Mouse (Mus musculus) midbrain, postnatal 0 days (tissue): ENCODE results near the gene Hspg2. TPM values are rescaled to one million over a fixed set of nuclear protein-coding genes. Genes with fewer than 3 reads are reported as not detected.

Experiments used
- ATAC-seq: fragments of 200-750 bp; cut with Nextera tagmentation; 2 replicates; pipeline ENCODE4 v1.8.0; 2017; ENCODE audit warnings: moderate number of reproducible peaks, mild to moderate bottlenecking, moderate TSS enrichment, moderate library complexity; ENCODE audit not compliant: low FRiP score
- DNase-seq: peaks from one replicate; pipeline ENCODE4 v3.0.0-alpha.2; 2015; ENCODE audit warnings: low spot score
- H3K27ac ChIP-seq: fragments of 300-500 bp; sonication (generic); 2 replicates; pipeline ENCODE4 v1.5.1; 2014; ENCODE audit warnings: low read depth, mild to moderate bottlenecking, low read length, mixed read lengths
- H3K27me3 ChIP-seq: fragments of 300-500 bp; sonication (generic); 2 replicates; pipeline ENCODE4 v1.6.1; 2014; ENCODE audit warnings: low read length, control low read depth, mixed read lengths; ENCODE audit not compliant: insufficient read depth
- H3K36me3 ChIP-seq: fragments of 300-500 bp; sonication (generic); 2 replicates; pipeline ENCODE4 v1.6.1; 2014; ENCODE audit warnings: low read length, control low read depth, mixed read lengths; ENCODE audit not compliant: insufficient read depth
- H3K4me1 ChIP-seq: fragments of 300-500 bp; sonication (generic); 2 replicates; pipeline ENCODE4 v1.6.1; 2014; ENCODE audit warnings: mild to moderate bottlenecking, control low read depth, antibody characterized with exemption, low read length, mixed read lengths; ENCODE audit not compliant: insufficient read depth
- H3K4me2 ChIP-seq: fragments of 300-500 bp; sonication (generic); 2 replicates; pipeline ENCODE4 v1.6.1; 2014; ENCODE audit warnings: low read depth, mild to moderate bottlenecking, low read length, mixed read lengths; ENCODE audit not compliant: poor library complexity, severe bottlenecking
- H3K4me3 ChIP-seq: fragments of 300-500 bp; sonication (generic); 2 replicates; pipeline ENCODE4 v1.5.1; 2014; ENCODE audit warnings: low read depth, mild to moderate bottlenecking, low read length, moderate library complexity
- H3K9ac ChIP-seq: fragments of 300-500 bp; sonication (generic); replicated peaks from 2 replicates; pipeline ENCODE4 v1.6.1; 2014; ENCODE audit warnings: mild to moderate bottlenecking, low read length, moderate library complexity, mixed read lengths; ENCODE audit not compliant: poor library complexity, severe bottlenecking
- H3K9me3 ChIP-seq: fragments of 300-500 bp; sonication (generic); 2 replicates; pipeline ENCODE4 v1.6.1; 2016; ENCODE audit warnings: low read length, control low read depth
- CTCF ChIP-seq: IDR thresholded peaks from 2 replicates; pipeline ENCODE4 v1.5.1; 2016; ENCODE audit warnings: antibody characterized with exemption, mild to moderate bottlenecking
- WGBS: fragments of 180-500 bp; shearing (Covaris S2); extraction: QIAGEN DNeasy Blood & Tissue Kit; methylation state at CpG from one replicate; pipeline ENCODE4 v1.1.7; 2014; 5-methylcytosine and 5-hydroxymethylcytosine counted together
- microRNA-seq: library from miRNA; unstranded; fragments of <30 nt; microRNA quantifications from one replicate; pipeline ENCODE4, GENCODE M21; 2016; ENCODE audit warnings: borderline number of aligned reads
- polyA plus RNA-seq: library from polyadenylated mRNA; unstranded; fragments of >200 nt; fragmentation: Nextera tagmentation; extraction: Ambion mirVana; gene quantifications from 2 replicates; pipeline ENCODE4 v1.2.1, GENCODE M21; 2015
- total RNA-seq: library from RNA; depleted of rRNA; stranded (reverse); fragments of >200 nt; gene quantifications from 2 replicates; pipeline ENCODE4 v1.2.3, GENCODE M21; 2014; rRNA removed

Gene Hspg2
- total and polyA plus RNA-seq, 2 experiments from 2014 or later = 2.2 to 30.5 TPM

GRCm38 (mm10) chr4:137598577-137598976, 130.0 kb downstream of the Hspg2 start:
- no peak for TF ChIP-seq CTCF
- no peak for DNase-seq
- Histone ChIP-seq H3K36me3 (no peaks in the 10 kb centered on the region), H3K9ac (no peak overlapping the region), H3K27ac (no peak overlapping the region), H3K9me3 (no peaks in the 10 kb centered on the region), H3K4me2 (no peak overlapping the region), H3K4me3 (no peak overlapping the region), H3K27me3 (no peaks in the 10 kb centered on the region), H3K4me1 (peaks cover 8% of the 10 kb centered on the region; the same call in 1 of the 2 replicates)
- 69% methylated on average over 5 of the region's 5 CpGs for WGBS
- ATAC-seq = no peak

DNA sequence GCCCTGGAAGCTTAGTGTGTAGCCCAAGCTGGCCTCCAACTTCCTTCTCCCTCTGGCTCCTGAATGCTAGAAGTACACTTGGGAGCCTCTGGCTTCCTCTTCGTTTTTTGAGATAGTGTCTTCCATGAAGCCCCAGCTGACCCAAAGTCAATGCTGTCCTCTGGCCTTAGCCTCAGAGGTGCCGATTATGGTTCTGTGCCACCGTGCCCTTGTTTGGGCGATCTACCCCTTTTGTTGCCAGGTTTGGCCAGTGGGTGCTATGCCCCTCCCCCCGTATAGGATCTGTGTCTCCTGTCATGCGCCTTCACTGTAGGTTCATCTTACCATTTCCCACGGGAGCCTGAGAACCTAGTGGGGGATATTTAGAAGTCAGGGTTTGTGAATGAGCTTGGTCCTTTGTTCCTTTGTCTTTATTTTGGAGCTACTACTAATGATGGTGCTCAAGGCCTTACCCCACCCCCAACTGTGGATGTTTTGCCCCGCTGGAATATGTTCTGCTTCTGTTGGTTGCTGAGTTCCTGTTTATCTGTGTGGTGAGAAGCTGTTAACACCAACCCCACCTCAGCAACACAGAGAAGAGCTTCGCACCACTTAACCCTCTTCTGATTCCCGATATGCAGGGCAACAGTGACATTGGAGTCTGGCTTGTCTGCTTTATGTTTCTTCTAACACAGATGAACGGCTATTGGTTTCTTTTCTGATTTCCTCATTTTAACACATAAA, 135.0 kb downstream of the Hspg2 start:
- no peaks in the 10 kb centered on the region for H3K27me3 ChIP-seq
- H3K36me3 ChIP-seq = peaks cover 23% of the 10 kb centered on the region
- no peak for ATAC-seq
- no peaks in the 10 kb centered on the region for H3K9me3 ChIP-seq
- no peaks in the 10 kb centered on the region; the same call in 1 of the 2 replicates for H3K4me1 ChIP-seq
- H3K27ac ChIP-seq = no peak overlapping the region
- H3K4me2 ChIP-seq = no peak overlapping the region
- H3K4me3 ChIP-seq = no peak overlapping the region
- no peak overlapping the region for H3K9ac ChIP-seq
- 80% methylated on average over 11 of the region's 11 CpGs for WGBS
- TF ChIP-seq CTCF = no peak
- no peak for DNase-seq

GRCm38 (mm10) chr4:137607023-137607422, 138.5 kb downstream of the Hspg2 start:
- Histone ChIP-seq H3K9ac (no peak overlapping the region), H3K9me3 (no peaks in the 10 kb centered on the region), H3K4me3 (no peak overlapping the region), H3K27ac (no peak overlapping the region), H3K4me1 (no peaks in the 10 kb centered on the region), H3K4me2 (no peak overlapping the region), H3K36me3 (peaks cover 51% of the 10 kb centered on the region), H3K27me3 (no peaks in the 10 kb centered on the region)
- DNase-seq (no peak), ATAC-seq (no peak)
- TF ChIP-seq CTCF = no peak
- 95% methylated on average over 2 of the region's 2 CpGs for WGBS

DNA sequence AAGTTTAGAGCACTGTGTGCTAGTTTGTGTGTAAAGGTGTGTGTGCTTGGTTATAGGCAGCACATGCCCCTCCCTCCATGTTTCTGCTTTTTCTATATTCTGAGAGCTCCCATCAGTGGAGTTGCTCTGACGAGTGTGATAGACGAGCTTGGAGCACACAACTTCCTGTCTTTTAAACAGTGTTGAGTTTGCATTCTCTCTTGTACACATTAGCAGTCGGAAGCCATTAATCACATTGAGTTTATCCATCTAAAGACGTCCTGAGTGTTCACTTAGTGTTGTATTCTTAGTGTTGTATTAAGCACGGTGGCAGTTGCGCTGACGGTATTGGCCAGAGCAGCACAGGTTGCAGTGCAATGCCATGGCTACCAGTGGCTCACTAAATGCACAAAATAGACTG, 140.7 kb downstream of the Hspg2 start:
- Histone ChIP-seq H3K9me3 (no peaks in the 10 kb centered on the region), H3K4me3 (no peak overlapping the region), H3K27ac (no peak overlapping the region), H3K4me2 (no peak overlapping the region), H3K9ac (no peak overlapping the region), H3K4me1 (no peaks in the 10 kb centered on the region), H3K27me3 (no peaks in the 10 kb centered on the region), H3K36me3 (peaks cover 68% of the 10 kb centered on the region)
- no peak for DNase-seq
- TF ChIP-seq CTCF = no peak
- ATAC-seq = no peak
- 91% methylated on average over 7 of the region's 7 CpGs for WGBS

GRCm38 (mm10) chr4:137609702-137610101, 141.1 kb downstream of the Hspg2 start:
- ATAC-seq (no peak), DNase-seq (no peak)
- no peak overlapping the region for H3K4me3 ChIP-seq
- no peak for TF ChIP-seq CTCF
- H3K36me3 ChIP-seq = peaks cover 69% of the 10 kb centered on the region
- H3K27ac ChIP-seq = no peak overlapping the region
- 92% methylated on average over 7 of the region's 7 CpGs for WGBS
- H3K9ac ChIP-seq = no peak overlapping the region
- no peak overlapping the region for H3K4me2 ChIP-seq
- H3K9me3 ChIP-seq = no peaks in the 10 kb centered on the region
- no peaks in the 10 kb centered on the region for H3K27me3 ChIP-seq
- no peaks in the 10 kb centered on the region for H3K4me1 ChIP-seq

DNA sequence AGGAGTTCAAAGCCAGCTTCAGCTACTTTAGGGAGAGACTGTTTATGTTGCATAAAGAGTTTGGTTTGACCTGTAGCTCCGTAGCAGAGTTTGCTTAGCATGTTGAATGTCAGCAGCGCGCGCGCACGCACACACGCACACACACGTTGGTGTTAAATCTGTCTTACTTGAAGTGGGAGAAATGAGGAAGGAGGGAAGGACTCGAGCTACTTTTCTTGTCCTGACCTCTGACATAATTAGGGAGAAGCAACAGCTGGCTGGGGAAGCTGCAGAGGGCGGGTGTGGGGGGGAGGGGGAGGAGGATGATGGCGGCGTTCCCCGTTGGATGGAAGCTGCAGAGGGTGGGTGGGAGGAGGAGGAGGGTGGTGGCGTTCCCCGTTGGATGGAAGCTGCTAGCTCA, 141.7 kb downstream of the Hspg2 start:
- 77% methylated on average over 15 of the region's 15 CpGs for WGBS
- no peak for TF ChIP-seq CTCF
- no peak for ATAC-seq

More for the DNA sequence above, 141.7 kb downstream of the Hspg2 start:
- DNase-seq = no peak
- Histone ChIP-seq H3K36me3 (peaks cover 69% of the 10 kb centered on the region), H3K4me1 (no peaks in the 10 kb centered on the region), H3K9ac (no peak overlapping the region), H3K27ac (no peak overlapping the region), H3K4me2 (no peak overlapping the region), H3K4me3 (no peak overlapping the region), H3K27me3 (no peaks in the 10 kb centered on the region), H3K9me3 (no peaks in the 10 kb centered on the region)

Small RNA genes within 50 kb of the gene (microRNA-seq; reads per million reads assigned to microRNA genes)
- not detected for gene Mir7018

Other genes starting within 250 kb of the Hspg2 start
- gene Wnt4, start 191.3 kb upstream of the Hspg2 start, total RNA-seq = 5.6 and 6.3 TPM in 2 replicates
- gene Wnt4, start 191.3 kb upstream of the Hspg2 start, polyA plus RNA-seq = 5.2 and 6.0 TPM in 2 replicates
- 583 and 680 TPM in 2 replicates for gene Cdc42, start 111.0 kb upstream of the Hspg2 start, total RNA-seq
- 1,182 and 1,189 TPM in 2 replicates for gene Cdc42, start 111.0 kb upstream of the Hspg2 start, polyA plus RNA-seq
- not detected in 2 replicates for gene Cela3a, start 59.0 kb upstream of the Hspg2 start, total RNA-seq
- gene Cela3a, start 59.0 kb upstream of the Hspg2 start, polyA plus RNA-seq = not detected in 2 replicates
- not detected in 2 replicates for gene Cela3b, start 38.2 kb upstream of the Hspg2 start, total RNA-seq
- not detected in 2 replicates for gene Cela3b, start 38.2 kb upstream of the Hspg2 start, polyA plus RNA-seq
- not detected in 2 replicates for gene 1700013G24Rik, start 15.5 kb upstream of the Hspg2 start, total RNA-seq
- not detected in 2 replicates for gene 1700013G24Rik, start 15.5 kb upstream of the Hspg2 start, polyA plus RNA-seq
- not detected in 2 replicates for gene Ldlrad2, start 105.8 kb downstream of the Hspg2 start, total RNA-seq
- 0.70 TPM in 1 of 2 replicates, not detected in the other for gene Ldlrad2, start 105.8 kb downstream of the Hspg2 start, polyA plus RNA-seq
- 70.8 and 98.7 TPM in 2 replicates for gene Usp48, start 125.0 kb downstream of the Hspg2 start, total RNA-seq
- gene Usp48, start 125.0 kb downstream of the Hspg2 start, polyA plus RNA-seq = 37.0 and 40.9 TPM in 2 replicates
- 232 and 270 TPM in 2 replicates for gene Rap1gap, start 196.0 kb downstream of the Hspg2 start, total RNA-seq
- 115 and 123 TPM in 2 replicates for gene Rap1gap, start 196.0 kb downstream of the Hspg2 start, polyA plus RNA-seq